Mouse (Mus musculus) stomach, postnatal 0 days (tissue): ENCODE data around the gene Rsu1. TPM values are rescaled to one million over a fixed set of nuclear protein-coding genes. Genes with fewer than 3 reads are reported as not detected.

Experiments used
- ATAC-seq: fragments of 200-750 bp; cut with Nextera tagmentation; 2 replicates; pipeline ENCODE4 v1.8.0; 2017; ENCODE audit not compliant: low FRiP score, low TSS enrichment
- DNase-seq: peaks from one replicate; pipeline ENCODE4 v3.0.0-alpha.2; 2016; ENCODE audit warnings: low spot score
- H3K27ac ChIP-seq: fragments of 300-500 bp; sonication (generic); replicated peaks from 2 replicates; pipeline ENCODE4 v1.5.1; 2014; ENCODE audit warnings: mild to moderate bottlenecking, control low read depth
- H3K27me3 ChIP-seq: fragments of 300-500 bp; sonication (generic); 2 replicates; pipeline ENCODE4 v1.6.1; 2014; ENCODE audit warnings: low read length; ENCODE audit not compliant: control insufficient read depth, insufficient read depth
- H3K36me3 ChIP-seq: fragments of 300-500 bp; sonication (generic); 2 replicates; pipeline ENCODE4 v1.6.1; 2014; ENCODE audit warnings: low read length, mixed read lengths; ENCODE audit not compliant: control insufficient read depth, insufficient read depth
- H3K4me1 ChIP-seq: fragments of 300-500 bp; sonication (generic); replicated peaks from 2 replicates; pipeline ENCODE4 v1.6.1; 2014; ENCODE audit warnings: antibody characterized with exemption; ENCODE audit not compliant: control insufficient read depth, insufficient read depth
- H3K4me2 ChIP-seq: fragments of 300-500 bp; sonication (generic); replicated peaks from 2 replicates; pipeline ENCODE4 v1.6.1; 2014; ENCODE audit warnings: low read depth, mild to moderate bottlenecking, control low read depth, moderate library complexity
- H3K4me3 ChIP-seq: fragments of 300-500 bp; sonication (generic); 2 replicates; pipeline ENCODE4 v1.5.1; 2014; ENCODE audit warnings: low read depth, low read length, control low read depth
- H3K9ac ChIP-seq: fragments of 300-500 bp; sonication (generic); 2 replicates; pipeline ENCODE4 v1.6.1; 2014; ENCODE audit warnings: mild to moderate bottlenecking, low read length, control low read depth, mixed read lengths
- H3K9me3 ChIP-seq: fragments of 300-500 bp; sonication (generic); 2 replicates; pipeline ENCODE4 v1.6.1; 2016; ENCODE audit warnings: low read length; ENCODE audit not compliant: control insufficient read depth
- CTCF ChIP-seq: IDR thresholded peaks from 2 replicates; pipeline ENCODE4 v1.5.1; 2016; ENCODE audit warnings: antibody characterized with exemption, low read depth, mild to moderate bottlenecking, moderate library complexity
- EP300 ChIP-seq: optimal IDR thresholded peaks from 2 replicates; pipeline ENCODE3; 2016; ENCODE audit warnings: antibody characterized with exemption
- WGBS: fragments of 180-500 bp; shearing (Covaris S2); extraction: QIAGEN DNeasy Blood & Tissue Kit; methylation state at CpG from one replicate; pipeline ENCODE4 v1.1.7; 2014; 5-methylcytosine and 5-hydroxymethylcytosine counted together
- polyA plus RNA-seq: library from polyadenylated mRNA; unstranded; fragments of >200 nt; fragmentation: Nextera tagmentation; extraction: Ambion mirVana; gene quantifications from 2 replicates; pipeline ENCODE4 v1.2.1, GENCODE M21; 2015

Gene Rsu1
- polyA plus RNA-seq, 1 experiment from 2014 or later: 125 TPM

DNA sequence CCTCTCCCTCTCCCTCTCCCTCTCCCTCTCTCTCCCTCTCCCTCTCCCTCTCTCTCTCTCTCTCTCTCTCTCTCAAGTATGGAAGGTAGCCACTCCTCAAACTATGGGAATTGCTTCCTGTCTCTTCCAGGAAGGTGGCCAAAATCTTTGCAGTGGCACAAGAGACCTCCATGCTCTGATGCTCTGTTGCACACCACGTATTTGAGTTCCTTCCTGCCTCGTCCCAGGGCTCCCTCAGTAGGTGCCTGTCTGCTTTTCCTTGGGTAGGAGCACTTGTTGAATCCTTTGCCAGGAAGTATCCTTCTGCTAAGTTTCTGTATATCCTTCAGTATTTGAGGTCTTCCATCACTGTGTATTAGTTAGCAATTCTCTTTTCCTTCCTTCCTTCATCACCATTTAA, 166.8 kb downstream of the Rsu1 start:
- Histone ChIP-seq H3K4me1 (no peaks in the 10 kb centered on the region), H3K4me2 (no peak overlapping the region), H3K36me3 (no peaks in the 10 kb centered on the region), H3K27me3 (no peaks in the 10 kb centered on the region), H3K9me3 (no peaks in the 10 kb centered on the region), H3K9ac (no peak overlapping the region), H3K27ac (no peak overlapping the region), H3K4me3 (no peak overlapping the region)
- ATAC-seq: no peak
- no peak for DNase-seq
- 51% methylated on average over 2 of the region's 2 CpGs for WGBS
- no peak for TF ChIP-seq CTCF
- TF ChIP-seq EP300: no peak

DNA sequence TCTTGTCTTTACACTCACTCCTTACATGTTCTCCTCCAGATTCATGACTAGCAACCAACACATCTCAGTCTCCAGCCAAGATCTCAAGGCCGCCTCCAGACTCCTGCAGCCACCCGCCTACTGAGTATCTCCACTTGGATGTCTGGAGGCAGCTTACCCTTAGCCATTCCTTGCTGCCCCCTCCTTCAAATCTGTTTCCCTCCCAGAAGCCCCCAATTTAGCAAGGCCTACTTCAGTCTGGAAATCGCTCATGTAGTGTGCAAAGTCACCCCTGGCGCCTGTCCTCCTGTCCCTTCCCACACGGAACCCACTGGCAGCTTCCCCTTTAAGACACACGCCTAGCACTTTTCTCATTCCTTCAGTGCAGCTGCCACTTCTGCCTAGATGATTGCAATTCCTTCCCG, 167.4 kb downstream of the Rsu1 start:
- no peak overlapping the region for H3K4me3 ChIP-seq
- H3K27ac ChIP-seq: no peak overlapping the region
- ATAC-seq: no peak
- no peaks in the 10 kb centered on the region for H3K9me3 ChIP-seq
- no peak overlapping the region for H3K9ac ChIP-seq
- H3K4me1 ChIP-seq: no peaks in the 10 kb centered on the region
- H3K36me3 ChIP-seq: no peaks in the 10 kb centered on the region
- no peak for DNase-seq
- H3K4me2 ChIP-seq: no peak overlapping the region
- no peaks in the 10 kb centered on the region for H3K27me3 ChIP-seq
- TF ChIP-seq CTCF: no peak
- no peak for TF ChIP-seq EP300
- WGBS: 70% methylated on average over 7 of the region's 7 CpGs

DNA sequence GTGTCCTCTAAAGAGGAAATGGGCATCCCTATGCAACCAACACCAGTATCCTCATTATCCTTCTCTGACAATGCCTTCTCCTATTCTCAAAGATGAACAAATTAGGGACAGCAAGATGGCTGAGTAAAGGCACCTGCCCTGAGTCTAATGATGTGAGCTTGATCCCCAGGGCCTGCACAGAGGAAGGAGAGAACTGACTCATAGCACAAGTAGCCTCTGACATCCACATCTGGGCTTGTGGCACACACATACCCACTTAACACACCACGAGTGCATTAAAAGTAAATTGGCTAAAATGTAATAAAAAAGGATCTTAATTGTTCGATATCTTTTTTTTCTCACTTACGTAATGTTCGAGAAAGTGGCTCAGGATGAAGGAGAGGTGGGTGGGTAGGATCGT, 177.2 kb downstream of the Rsu1 start:
- Histone ChIP-seq H3K27me3 (no peaks in the 10 kb centered on the region), H3K4me3 (no peak overlapping the region), H3K9me3 (no peaks in the 10 kb centered on the region), H3K36me3 (no peaks in the 10 kb centered on the region), H3K9ac (no peak overlapping the region), H3K4me2 (no peak overlapping the region), H3K27ac (no peak overlapping the region), H3K4me1 (no peaks in the 10 kb centered on the region)
- 91% methylated on average over 5 of the region's 5 CpGs for WGBS
- TF ChIP-seq EP300 (no peak), CTCF (no peak)
- ATAC-seq (no peak), DNase-seq (no peak)

DNA sequence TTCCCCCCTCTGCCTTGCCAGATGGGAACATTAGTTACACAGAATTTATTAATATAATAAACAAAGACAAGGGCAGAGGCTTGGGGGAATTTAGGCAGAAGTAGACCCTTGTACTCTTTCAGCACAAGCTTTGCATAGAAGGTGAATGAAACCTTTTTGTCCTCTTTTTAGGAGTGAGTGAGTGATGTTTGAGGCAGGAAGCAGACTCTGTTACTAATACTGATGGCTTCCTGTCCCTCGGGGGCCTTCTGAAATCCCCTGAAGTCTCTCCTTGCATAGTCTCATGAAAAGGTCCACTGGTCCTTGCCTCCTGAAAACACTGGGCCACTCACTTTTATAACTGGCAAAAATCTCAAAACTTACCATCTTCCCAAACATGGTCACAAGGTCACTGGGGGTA, 177.6 kb downstream of the Rsu1 start:
- DNase-seq (no peak), ATAC-seq (no peak)
- Histone ChIP-seq H3K27me3 (no peaks in the 10 kb centered on the region), H3K9ac (no peak overlapping the region), H3K9me3 (no peaks in the 10 kb centered on the region), H3K27ac (no peak overlapping the region), H3K4me2 (no peak overlapping the region), H3K36me3 (no peaks in the 10 kb centered on the region), H3K4me1 (no peaks in the 10 kb centered on the region), H3K4me3 (no peak overlapping the region)
- TF ChIP-seq EP300: no peak
- no peak for TF ChIP-seq CTCF
- 67% methylated on average over 1 of the region's 1 CpGs for WGBS

DNA sequence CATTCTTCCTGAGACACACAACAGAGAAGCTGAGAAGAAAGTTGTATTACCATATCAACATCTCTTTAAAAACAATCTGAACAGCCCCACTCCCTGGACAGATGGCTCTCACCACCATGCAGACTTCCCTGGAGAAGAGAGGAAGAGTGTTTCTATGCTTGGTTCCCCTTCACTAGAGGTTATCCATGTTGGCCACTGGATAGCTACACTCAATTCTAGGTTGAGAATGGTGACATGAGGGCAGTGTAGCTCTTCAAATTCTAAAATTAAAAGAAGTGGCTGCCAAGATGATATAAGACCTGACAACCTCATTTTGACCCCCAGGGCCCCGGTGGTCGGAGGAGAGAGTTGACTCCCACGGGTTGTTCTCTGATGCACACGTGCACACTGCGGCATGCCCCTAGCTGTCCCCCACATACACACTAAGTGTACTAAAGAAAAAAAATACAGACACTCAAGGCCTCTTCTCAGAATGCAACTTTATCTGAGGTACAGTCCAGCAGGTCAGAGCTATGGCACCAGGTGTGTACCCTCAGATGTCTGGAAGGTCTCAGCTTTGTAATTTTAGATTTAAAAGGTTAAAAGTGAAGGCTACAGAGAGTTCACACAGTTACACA, 179.7 kb downstream of the Rsu1 start:
- WGBS: 65% methylated on average over 5 of the region's 5 CpGs
- DNase-seq (no peak), ATAC-seq (no peak)
- no peaks in the 10 kb centered on the region for H3K9me3 ChIP-seq
- H3K4me3 ChIP-seq: no peak overlapping the region
- no peak for TF ChIP-seq CTCF
- no peak for TF ChIP-seq EP300
- H3K4me1 ChIP-seq: no peaks in the 10 kb centered on the region
- H3K9ac ChIP-seq: no peak overlapping the region
- H3K4me2 ChIP-seq: no peak overlapping the region
- H3K27me3 ChIP-seq: no peaks in the 10 kb centered on the region
- H3K36me3 ChIP-seq: no peaks in the 10 kb centered on the region
- no peak overlapping the region for H3K27ac ChIP-seq

DNA sequence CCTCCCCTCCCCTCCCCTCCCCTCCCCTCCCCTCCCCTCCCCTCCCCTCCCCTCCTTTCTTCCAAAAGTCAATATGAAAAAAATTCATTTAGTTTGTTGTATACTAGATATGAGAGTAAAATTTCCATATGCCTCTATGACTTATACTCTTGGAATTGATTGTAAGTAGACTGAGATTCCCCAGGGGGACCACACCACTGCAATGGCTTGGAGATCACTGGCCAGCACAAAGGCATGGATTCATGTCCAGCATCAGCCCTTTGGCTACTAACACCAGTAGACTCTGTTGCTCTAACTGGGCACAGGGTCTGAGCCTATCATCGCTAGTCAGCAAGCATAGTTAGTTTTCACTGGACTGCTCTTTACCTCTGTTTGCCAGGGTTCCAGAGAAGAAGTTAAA, 180.4 kb downstream of the Rsu1 start:
- WGBS: 94% methylated on average over 1 of the region's 1 CpGs
- Histone ChIP-seq H3K9ac (no peak overlapping the region), H3K36me3 (no peaks in the 10 kb centered on the region), H3K27ac (no peak overlapping the region), H3K4me1 (no peaks in the 10 kb centered on the region), H3K4me2 (no peak overlapping the region), H3K27me3 (no peaks in the 10 kb centered on the region), H3K4me3 (no peak overlapping the region), H3K9me3 (no peaks in the 10 kb centered on the region)
- ATAC-seq (no peak), DNase-seq (no peak)
- TF ChIP-seq EP300: no peak
- no peak for TF ChIP-seq CTCF
